Mouse (Mus musculus) naive thymus-derived CD4-positive, alpha-beta T cell, adult 2 months (primary cell): ENCODE results near the gene Ddc.
A peak's percentile ranks its signal among the peaks of the same experiment; 100 is the strongest.

Experiments
- DNase-seq: peaks from one replicate; pipeline ENCODE4 v3.0.0-alpha.2; 2011; ENCODE audit warnings: low read depth

Gene Ddc

DNA sequence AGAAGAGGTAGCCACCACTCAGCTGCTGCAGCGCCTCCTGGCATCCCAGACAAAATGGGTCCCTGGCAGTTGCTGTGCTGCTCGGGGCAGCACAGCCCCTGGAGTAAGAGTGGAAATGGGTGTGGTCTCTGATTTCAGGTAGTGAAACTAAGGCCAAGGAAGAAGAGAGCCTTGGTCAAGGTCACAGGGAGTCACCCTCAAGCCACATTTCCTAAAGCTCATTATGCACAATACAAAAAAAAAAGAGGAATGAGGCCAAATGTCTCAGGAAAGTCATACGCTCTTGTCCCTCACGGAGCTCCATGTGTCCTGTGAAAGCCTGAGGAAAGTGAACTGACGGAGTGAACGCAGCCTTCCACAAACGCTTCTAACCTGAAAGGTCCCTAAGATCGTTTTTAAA is 116.2 kb downstream of the Ddc start:
- DNase-seq: no peak

DNA sequence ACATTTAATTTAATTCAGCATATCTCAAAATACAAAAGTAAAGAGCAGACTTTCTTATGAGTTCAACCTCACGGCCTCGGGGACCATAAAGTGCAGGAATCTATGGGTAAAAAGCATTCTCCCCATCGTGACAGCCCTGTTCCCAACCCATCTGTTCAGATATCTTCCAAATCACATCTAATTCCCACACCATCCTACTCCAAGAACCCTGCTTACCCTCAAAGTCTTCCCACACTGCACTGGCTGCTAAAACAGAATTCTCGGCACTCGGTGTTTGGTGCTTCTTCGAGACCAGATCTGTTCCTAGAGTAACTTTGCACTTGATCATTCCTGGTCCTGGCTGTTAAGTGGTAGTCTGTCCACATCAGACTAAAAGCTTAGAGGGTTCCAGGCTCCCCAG is 119.6 kb downstream of the Ddc start:
- DNase-seq: peak; percentile 15

DNA sequence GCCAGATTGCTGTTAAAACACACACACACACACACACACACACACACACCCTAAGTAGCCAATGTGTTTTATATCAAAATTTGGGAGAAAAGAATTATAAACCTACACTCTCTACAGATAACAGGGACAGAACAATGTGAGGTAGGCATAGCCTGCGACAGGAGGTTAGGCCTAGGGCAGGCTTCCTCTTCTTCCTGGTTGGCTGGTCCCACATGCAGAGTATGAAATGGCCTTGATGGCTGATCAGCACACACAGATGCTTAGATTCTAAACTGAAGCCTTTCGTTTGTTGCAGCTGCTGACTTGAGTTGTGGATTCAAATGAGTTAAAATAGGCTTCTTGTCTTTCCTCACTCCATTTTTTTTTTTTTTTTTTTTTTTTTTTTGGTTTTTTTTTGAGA is 120.1 kb downstream of the Ddc start:
- peak; percentile 36 for DNase-seq

DNA sequence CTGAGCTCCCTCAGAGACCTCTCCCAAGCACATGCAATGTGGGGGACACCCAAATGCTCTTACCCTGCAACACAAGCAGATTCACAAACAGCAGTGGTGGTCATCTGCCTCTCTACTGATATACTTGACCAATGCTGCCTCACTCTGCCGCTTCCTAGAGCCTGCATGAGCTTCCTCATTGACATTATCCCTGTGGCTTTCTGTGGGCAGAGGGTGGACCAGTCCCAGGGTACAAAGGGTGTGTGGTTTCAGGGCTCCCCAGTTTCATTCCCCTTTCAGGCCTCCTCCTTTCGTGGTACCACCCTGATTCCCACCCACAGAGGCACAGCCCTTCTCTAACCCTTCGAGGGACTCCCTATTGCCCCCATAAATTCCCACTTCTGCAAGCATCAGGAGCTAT is 120.7 kb downstream of the Ddc start:
- DNase-seq: peak; percentile 37

DNA sequence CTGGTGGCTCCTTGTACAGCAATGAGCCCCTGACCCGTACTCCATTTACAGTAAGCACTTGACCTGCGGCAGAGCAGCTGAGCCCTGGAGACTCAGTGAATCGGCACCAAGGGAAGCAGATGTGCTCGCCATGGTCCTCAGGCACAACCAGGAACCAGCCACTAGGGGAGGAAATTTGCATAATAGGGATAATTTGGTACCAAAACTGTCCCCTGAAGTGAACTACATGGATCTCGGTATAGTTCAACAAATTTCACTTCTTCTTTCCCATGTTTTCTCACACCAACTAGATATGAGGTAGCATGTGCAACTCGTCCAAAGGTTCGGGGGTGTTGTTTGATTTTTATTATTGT is 121.1 kb downstream of the Ddc start:
- DNase-seq: peak; percentile 33

DNA sequence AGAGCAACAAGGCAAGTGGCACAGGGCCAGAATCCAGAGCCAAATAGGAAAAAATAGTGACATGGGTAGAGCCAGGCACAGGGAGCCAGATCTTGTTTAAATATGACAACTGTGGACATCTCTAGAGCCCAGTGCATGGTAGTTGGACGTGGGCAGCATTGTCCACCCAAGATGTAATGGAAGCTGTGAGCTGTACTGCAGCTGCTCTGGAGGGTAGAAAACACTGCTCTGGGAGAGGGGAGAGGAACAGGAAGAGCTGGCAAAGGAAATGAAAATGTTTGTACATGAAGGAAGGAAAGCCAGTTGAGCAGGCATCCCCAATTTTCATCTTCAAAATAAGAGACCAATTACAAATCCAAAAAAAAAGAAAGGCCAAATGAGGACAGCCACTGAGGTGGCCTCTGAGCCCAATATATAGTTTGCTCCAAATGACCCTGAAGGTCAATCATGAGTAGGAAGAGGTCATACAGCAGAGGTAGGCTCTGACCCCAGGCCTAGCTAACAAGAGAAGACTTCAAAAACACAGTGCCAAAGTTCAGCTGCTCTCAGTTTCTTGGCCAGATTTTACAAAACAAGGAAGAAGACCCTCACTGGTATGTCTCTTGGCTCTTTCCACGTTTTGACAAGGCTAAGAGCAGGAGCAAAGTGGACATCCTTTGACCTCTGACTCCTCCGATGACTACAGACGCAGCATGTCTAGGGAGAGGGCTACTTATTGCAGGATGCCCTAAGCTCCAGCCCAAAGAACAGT is 121.7 kb downstream of the Ddc start:
- DNase-seq: no peak

DNA sequence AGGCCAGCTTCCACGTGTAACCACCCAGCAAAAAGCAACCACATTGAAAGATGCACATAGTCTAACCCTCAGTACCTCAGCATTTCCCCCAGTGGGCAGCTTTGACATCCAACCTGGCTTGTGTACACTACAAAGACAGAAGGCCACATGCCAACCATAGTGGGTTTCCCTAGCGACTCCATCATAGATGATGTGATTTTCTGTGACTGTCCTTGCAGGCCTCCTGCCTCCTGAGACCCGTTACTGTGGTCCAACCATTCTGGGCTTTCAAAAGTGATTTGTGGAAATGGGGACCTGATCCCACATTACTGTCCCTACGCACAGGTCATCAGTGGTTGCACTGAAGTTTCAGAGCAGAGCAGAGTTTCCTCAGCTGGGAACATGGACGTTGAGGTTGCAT is 123.1 kb downstream of the Ddc start:
- no peak for DNase-seq

DNA sequence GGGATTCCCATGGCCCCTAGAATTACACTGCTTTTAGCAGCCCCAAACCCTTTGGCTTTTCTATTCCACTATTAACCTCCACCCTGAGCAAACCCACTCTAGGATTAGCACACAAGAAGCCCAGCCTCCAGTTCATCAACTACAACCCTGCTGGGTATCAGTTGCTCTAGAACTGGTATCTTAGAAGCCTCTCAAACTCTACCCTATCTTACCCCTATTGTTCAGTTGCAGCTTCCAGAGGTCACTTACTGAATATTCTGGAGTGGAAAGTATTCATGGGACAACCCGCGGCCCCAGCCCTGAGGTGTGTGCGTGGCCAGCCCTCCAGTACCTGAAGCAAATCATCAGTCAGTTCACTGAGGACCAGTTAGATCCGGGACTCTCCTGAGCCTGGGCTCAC is 123.6 kb downstream of the Ddc start:
- no peak for DNase-seq

DNA sequence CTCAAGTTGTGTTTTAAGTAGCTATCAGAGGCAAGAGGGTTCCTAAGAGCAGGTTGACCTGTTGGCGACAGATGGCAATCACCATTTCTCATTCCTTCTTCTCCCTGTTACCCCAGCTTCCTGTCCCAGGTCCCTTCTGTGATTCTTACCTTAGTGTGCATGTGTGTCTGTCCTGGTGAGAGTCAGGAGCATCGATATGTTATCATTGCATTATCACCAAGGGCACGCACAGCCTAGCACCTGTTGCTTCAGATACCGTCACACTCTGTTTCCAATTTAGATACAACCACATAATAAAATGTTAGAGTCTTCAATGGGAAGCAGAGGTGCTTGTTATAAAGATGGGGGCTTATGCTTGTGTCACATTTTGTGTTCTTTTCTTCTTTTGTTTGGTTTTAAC is 125.7 kb downstream of the Ddc start:
- no peak for DNase-seq

DNA sequence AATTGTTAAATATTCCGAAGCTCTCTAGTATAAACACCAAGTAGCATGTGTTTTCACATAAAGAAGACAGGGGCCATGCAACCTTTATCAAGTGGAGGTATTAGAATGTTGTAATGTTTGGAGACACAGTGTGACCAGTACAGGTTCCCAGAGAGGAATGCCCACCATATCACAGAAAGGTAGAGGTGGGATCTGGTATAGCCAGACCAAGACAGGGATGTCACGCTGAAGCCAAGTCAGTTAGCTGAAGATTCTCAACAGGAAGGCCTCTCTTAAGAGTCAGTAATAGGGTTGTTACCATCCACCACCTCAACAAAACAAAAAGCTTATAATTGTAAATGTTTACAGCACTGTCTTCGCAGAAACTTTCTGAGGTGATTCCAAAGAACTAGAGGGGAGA is 127.3 kb downstream of the Ddc start:
- DNase-seq: no peak

DNA sequence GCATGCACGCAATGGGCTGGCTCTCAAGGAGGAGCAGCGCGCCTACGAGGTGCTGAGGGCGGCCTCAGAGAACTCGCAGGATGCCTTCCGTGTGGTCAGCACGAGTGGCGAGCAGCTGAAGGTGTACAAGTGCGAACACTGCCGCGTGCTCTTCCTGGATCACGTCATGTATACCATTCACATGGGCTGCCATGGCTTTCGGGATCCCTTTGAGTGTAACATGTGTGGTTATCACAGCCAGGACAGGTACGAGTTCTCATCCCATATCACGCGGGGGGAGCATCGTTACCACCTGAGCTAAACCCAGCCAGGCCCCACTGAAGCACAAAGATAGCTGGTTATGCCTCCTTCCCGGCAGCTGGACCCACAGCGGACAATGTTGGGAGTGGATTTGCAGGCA is 128.7 kb downstream of the Ddc start:
- no peak for DNase-seq

DNA sequence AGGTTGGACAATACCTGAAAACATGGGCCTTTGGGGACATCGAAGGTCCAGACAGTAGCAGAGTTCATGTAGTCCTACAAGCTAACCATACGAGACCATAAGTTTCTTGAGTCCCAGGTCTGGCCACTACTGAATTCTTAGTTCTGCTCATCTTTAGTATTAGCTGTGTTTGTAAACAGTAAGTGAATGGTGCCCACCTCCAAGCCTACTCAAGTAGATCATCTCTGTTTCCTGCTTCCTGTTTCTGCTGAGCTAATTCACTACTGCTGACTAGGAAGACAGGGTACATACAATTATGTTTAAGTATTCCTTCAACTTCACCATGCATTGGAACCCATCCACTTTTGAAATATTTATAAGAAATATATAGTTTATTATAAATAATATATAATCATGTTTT is 129.9 kb downstream of the Ddc start:
- DNase-seq: no peak

DNA sequence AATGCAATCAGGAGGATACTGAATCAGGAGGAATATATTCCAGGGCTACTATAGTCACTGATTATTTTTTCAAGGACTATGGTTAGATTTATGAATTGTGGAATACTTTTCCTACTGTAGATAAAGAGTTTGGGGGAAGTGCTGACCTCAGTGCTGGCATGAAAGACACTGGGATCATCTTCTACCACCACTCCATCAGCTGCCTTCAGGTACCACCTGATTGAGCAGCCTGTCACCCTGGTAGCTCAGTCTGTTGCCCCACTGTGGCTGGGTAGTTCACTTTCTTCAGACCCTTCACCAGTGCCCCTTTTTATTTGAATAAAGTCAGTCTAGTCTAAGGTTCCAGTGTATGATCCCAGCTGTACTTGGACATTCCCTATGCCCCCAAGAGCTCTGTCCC is 131.2 kb downstream of the Ddc start:
- no peak for DNase-seq

DNA sequence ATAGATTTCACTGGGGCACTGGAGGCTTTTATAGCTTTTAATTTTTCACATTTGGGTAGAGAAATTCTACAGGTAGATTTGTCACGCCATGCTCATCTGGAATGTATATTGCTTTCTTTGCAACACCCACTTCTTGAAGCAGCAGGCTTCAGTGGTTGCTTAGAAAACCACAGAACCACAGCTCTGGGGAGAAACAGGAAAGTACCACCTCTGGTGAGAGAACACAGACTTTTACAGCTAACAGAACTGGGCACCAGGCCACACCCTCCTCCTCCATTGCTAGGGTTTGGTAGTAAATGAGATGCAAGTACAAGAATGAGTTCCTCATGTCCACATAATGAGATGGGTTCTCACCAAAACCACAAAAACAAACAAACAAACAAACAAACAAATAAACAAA is 131.8 kb downstream of the Ddc start:
- peak; percentile 88 for DNase-seq

DNA sequence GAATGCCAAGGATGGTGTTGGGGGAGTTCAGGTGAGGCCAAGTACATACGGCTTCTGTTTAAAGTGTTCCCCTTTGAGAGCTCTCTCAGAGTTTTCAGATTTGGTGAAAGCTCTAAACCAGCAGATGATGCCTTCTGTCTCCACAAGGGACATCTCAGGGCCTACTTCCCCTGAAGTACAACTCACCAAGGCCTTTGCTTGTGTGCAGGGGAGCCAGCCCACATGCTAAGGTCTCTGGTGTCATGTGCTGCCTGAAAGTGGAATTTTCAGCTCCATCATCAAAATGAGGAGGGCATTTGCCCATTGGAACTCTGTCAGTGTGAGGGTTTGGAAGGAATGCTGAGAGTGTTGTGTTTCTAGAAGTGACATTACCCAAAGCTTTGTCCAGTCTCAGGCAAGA is 132.5 kb downstream of the Ddc start:
- DNase-seq: peak; percentile 61
